Mouse (Mus musculus) heart, embryonic 10.5 days (tissue): Measurements from ENCODE around the gene Gmeb2. TPM values are rescaled to one million over a fixed set of nuclear protein-coding genes. Genes with fewer than 3 reads are reported as not detected.
A peak's percentile ranks its signal among the peaks of the same experiment; 100 is the strongest.

Source experiments
- DNase-seq: peaks from one replicate; pipeline ENCODE4 v3.0.0-alpha.2; 2017; ENCODE audit warnings: low spot score
- H3K27ac ChIP-seq: fragments of 300-500 bp; sonication (generic); 2 replicates; pipeline ENCODE4 v1.5.1; 2016; ENCODE audit warnings: mild to moderate bottlenecking
- H3K27me3 ChIP-seq: fragments of 300-500 bp; sonication (generic); 2 replicates; pipeline ENCODE4 v1.6.1; 2016; ENCODE audit warnings: mild to moderate bottlenecking; ENCODE audit not compliant: poor library complexity, insufficient read depth, severe bottlenecking
- H3K36me3 ChIP-seq: fragments of 300-500 bp; sonication (generic); 2 replicates; pipeline ENCODE4 v1.6.1; 2016; ENCODE audit warnings: mild to moderate bottlenecking, moderate library complexity
- H3K4me1 ChIP-seq: fragments of 300-500 bp; sonication (generic); 2 replicates; pipeline ENCODE4 v1.6.1; 2016; ENCODE audit warnings: mild to moderate bottlenecking
- H3K4me3 ChIP-seq: fragments of 300-500 bp; sonication (generic); 2 replicates; pipeline ENCODE4 v1.5.1; 2016; ENCODE audit warnings: mild to moderate bottlenecking, moderate library complexity
- H3K9me3 ChIP-seq: fragments of 300-500 bp; sonication (generic); 2 replicates; pipeline ENCODE4 v1.6.1; 2016; ENCODE audit warnings: mild to moderate bottlenecking, moderate library complexity
- WGBS: fragments of 180-500 bp; shearing (Covaris S2); methylation state at CpG from one replicate; pipeline ENCODE4 v1.1.7; 2016; 5-methylcytosine and 5-hydroxymethylcytosine counted together
- polyA plus RNA-seq: library from polyadenylated mRNA; unstranded; fragments of >200 nt; fragmentation: Nextera tagmentation; extraction: Ambion mirVana; gene quantifications from 2 replicates; pipeline ENCODE4 v1.2.1, GENCODE M21; 2016

Gene Gmeb2
- polyA plus RNA-seq, 1 experiment from 2014 or later: 13.1 TPM

DNA sequence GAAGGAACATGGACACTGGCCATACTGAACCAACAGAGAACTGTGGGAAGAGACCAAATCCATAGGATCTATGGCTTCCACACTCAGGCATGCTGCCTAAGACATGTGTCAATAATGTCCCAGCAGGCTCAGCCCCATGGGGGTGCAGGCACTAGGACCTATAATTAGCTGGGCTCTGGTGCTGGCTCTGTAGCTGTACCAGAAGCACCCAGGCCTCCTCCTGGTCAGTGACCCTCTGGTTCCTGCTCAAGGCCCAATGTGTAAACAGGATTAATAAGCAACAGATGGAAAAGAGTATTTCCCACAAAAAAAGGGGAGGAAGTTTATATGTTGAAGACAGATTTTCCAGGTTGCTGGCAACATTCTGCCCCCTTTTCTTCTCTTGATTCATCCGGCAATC is 34.6 kb downstream of the Gmeb2 start:
- Histone ChIP-seq H3K4me3 (no peak overlapping the region), H3K9me3 (no peaks in the 10 kb centered on the region), H3K27ac (no peak overlapping the region), H3K4me1 (no peaks in the 10 kb centered on the region), H3K27me3 (no peaks in the 10 kb centered on the region), H3K36me3 (peaks cover 62% of the 10 kb centered on the region)
- 80% methylated on average over 1 of the region's 1 CpGs for WGBS
- DNase-seq: no peak

DNA sequence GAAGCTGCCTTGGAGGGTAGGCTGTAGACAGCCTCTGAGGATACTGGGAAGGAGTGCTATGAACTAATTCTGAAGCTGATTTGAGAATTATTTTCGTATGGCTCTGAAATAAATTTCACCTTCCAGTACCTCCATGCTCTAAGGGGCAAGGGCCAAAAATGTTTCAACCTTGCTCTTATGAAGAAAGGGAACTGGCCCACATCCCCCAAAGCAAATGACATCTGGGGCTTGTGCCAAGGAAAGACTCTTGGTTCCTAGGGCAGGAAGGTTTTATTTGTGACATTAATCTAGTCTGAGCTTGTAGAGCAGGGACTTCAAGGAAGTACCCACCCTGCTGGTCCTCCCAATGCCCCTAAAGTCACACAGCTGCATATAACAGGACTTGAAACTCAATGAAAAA is 36.0 kb downstream of the Gmeb2 start:
- H3K4me1 ChIP-seq: no peaks in the 10 kb centered on the region
- H3K27ac ChIP-seq: no peak overlapping the region
- no peak overlapping the region for H3K4me3 ChIP-seq
- no peak for DNase-seq
- WGBS: 86% methylated on average over 1 of the region's 1 CpGs
- H3K36me3 ChIP-seq: peaks cover 51% of the 10 kb centered on the region
- H3K27me3 ChIP-seq: no peaks in the 10 kb centered on the region
- no peaks in the 10 kb centered on the region for H3K9me3 ChIP-seq

DNA sequence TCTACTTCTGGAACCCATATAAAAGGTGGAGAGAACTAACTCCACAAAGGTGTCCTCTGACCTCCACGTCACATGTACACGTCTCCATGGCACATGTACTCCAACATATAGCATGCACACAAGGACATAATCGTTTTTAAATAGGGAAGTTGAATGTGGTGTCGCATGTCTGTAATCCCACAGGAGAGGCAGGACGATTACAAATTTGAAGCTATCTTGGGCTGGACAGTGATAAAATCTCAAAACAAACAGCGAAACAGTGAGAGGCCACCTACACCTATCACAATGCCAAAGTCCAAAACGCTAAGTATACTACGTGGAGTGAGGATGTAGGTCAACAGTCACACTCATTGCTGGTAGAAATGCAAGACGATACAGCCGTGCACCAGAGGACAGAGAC is 38.6 kb downstream of the Gmeb2 start:
- Histone ChIP-seq H3K4me3 (no peak overlapping the region), H3K4me1 (no peaks in the 10 kb centered on the region), H3K27ac (no peak overlapping the region), H3K36me3 (peaks cover 28% of the 10 kb centered on the region), H3K9me3 (no peaks in the 10 kb centered on the region), H3K27me3 (no peaks in the 10 kb centered on the region)
- DNase-seq: no peak
- 82% methylated on average over 10 of the region's 10 CpGs for WGBS

DNA sequence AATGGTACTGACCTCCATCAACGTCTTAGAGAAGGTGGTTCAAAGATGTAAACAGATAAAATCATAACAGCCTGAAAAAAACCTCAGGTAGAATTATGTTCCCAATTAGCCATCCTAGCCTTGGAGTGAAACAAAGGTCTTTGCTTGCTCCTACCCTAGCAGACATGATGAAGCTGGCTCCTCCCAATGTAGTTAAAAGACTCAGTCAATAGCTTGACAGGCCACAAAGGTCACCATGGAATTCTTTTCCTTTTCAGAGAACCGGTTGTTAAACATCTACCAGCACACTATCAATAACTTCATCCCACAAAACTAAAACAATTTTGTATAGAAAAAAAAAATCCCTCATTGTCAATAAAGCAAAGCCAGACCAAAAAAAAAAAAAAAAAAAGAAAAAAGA is 42.8 kb downstream of the Gmeb2 start:
- Histone ChIP-seq H3K9me3 (no peaks in the 10 kb centered on the region), H3K27ac (no peak overlapping the region), H3K4me1 (peaks cover 18% of the 10 kb centered on the region; the same call in 1 of the 2 replicates), H3K36me3 (no peaks in the 10 kb centered on the region), H3K4me3 (no peak overlapping the region), H3K27me3 (peaks cover 8% of the 10 kb centered on the region; the same call in 1 of the 2 replicates)
- no peak for DNase-seq
- WGBS: 48% methylated on average over 2 of the region's 2 CpGs

DNA sequence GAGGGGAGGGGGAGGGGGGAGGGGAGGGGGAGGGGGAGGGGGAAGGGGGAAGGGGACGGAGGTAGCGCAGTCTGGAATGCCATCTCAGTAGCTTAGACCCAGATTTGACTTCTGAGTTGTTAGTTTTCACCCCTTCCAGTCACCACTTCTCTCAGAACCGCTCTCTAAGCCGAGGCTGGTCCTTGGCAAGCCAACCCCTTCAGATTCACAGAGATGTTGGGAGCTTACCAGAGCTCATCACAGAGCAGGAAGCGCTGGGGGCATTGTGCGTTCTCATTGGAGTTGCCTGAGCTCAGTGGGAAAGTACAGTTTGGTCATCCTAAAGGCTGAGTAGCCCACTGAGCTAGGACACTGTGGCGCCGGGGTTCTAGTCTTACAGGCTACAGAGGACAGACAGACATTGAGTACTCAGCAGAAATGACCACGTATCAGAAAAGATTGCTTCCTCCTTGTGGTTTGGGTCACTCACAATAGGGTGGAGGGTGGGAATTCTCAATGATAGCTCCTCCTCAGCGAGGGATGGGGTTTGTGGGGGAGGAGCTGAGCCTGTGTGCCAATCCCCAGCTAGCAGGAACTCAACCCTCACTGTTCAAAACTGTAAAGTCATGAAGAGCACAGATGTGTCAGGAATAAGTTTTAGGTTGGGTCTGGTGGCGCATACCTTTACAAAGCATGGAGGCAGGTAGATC is 44.0 kb downstream of the Gmeb2 start:
- WGBS: 33% methylated on average over 11 of the region's 11 CpGs
- Histone ChIP-seq H3K36me3 (no peaks in the 10 kb centered on the region; the same call in 1 of the 2 replicates), H3K9me3 (no peaks in the 10 kb centered on the region), H3K4me3 (no peak overlapping the region), H3K4me1 (peaks cover 18% of the 10 kb centered on the region; the same call in 1 of the 2 replicates), H3K27ac (no peak overlapping the region), H3K27me3 (peaks cover 16% of the 10 kb centered on the region; the same call in 1 of the 2 replicates)
- DNase-seq: no peak

- peak overlapping the region; percentile 75 for H3K27ac ChIP-seq
- peak overlapping the region; percentile 68 for H3K4me3 ChIP-seq
- H3K27me3 ChIP-seq: peaks cover 16% of the 10 kb centered on the region; the same call in 1 of the 2 replicates
- WGBS: 71% methylated on average over 3 of the region's 3 CpGs
- H3K36me3 ChIP-seq: peaks cover 4% of the 10 kb centered on the region; the same call in 1 of the 2 replicates
- H3K9me3 ChIP-seq: no peaks in the 10 kb centered on the region
- peaks cover 18% of the 10 kb centered on the region; the same call in 1 of the 2 replicates for H3K4me1 ChIP-seq
- DNase-seq: no peak
Measured at GRCm38 (mm10) chr2:181242314-181242665, 45.5 kb downstream of the Gmeb2 start.

DNA sequence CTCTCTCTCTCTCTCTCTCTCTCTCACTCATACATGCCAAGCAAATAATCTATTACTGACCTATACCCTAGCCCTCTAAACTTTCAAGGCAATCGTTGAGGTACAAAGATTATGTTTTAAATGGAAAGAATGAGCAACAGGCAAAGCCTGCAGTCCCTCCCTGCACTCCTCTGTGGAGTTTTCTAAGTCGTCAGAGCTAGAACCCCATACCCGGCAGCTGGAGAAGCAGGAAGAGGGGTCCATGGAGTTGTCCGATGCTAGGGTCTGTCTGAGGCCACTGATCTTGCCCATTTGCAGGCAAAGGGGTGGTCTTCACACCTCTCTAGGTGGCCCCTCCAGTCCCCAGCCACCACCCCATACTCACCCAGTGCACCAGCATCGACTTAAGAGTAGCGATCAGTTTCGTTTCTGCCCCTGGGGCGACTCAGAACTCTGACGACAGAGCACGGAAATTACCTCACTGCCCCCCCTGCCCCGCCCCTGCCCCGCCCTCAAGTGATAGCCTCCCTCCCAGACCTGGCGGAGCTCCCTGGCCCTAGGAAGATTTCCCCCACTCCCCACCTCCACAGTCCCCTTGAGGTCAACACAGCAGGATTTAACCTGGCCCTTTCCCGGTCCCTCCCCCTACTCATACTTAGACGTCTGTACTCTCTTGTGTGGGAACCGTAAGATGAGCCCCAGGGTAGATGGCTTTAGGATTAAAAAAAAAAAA is 46.1 kb downstream of the Gmeb2 start, which contains the start of gene Helz2:
TSS of gene Helz2 (minus strand) at position 426 of the 712 bp plus-strand sequence.
- DNase-seq: peak; percentile 87
- H3K4me1 ChIP-seq: peaks cover 18% of the 10 kb centered on the region; the same call in 1 of the 2 replicates
- H3K36me3 ChIP-seq: peaks cover 5% of the 10 kb centered on the region; the same call in 1 of the 2 replicates
- H3K27me3 ChIP-seq: peaks cover 16% of the 10 kb centered on the region; the same call in 1 of the 2 replicates
- H3K4me3 ChIP-seq: peak within 1 kb of the TSS; percentile 68
- no peaks in the 10 kb centered on the region for H3K9me3 ChIP-seq
- peak within 1 kb of the TSS; percentile 75 for H3K27ac ChIP-seq
- 6% methylated on average over 16 of the region's 16 CpGs for WGBS

DNA sequence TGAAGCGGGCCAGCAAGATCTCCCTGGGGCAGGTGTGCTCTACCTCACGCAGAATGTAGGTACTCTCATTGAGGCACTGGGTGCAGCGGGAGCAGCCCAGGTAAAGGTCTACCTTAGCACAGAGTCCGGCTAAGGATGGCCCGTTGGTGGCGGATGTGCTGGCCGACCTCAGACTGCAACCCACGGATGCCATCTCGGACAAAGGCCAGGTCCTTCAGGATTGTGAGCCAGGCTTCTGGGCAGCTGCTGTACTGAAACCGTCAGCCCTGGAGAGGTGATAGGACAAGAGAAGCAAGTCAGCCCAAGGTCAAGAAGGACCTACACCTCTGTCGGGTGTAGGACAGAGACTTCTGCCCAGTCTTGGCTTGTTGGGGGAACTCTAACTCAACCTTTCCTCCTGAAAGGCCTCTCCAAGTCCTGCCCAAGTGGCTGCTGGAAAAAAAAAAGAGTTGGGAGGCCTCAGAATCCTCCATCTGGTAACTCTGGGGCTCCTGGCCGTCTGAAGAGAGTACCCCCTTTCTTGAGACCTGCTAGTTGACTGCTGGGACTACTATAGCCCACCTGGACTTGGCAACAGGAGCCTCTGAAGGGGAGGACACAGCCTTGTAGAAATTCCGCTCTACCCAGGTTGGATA is 46.9 kb downstream of the Gmeb2 start:
- WGBS: 86% methylated on average over 13 of the region's 13 CpGs
- peaks cover 16% of the 10 kb centered on the region; the same call in 1 of the 2 replicates for H3K27me3 ChIP-seq
- H3K27ac ChIP-seq: 0 out of 2 replicates have a peak overlapping the region, but pooled peaks have one; percentile 75
- DNase-seq: no peak
- H3K36me3 ChIP-seq: peaks cover 5% of the 10 kb centered on the region; the same call in 1 of the 2 replicates
- no peaks in the 10 kb centered on the region for H3K9me3 ChIP-seq
- peaks cover 18% of the 10 kb centered on the region; the same call in 1 of the 2 replicates for H3K4me1 ChIP-seq
- peak overlapping the region; percentile 68 for H3K4me3 ChIP-seq

DNA sequence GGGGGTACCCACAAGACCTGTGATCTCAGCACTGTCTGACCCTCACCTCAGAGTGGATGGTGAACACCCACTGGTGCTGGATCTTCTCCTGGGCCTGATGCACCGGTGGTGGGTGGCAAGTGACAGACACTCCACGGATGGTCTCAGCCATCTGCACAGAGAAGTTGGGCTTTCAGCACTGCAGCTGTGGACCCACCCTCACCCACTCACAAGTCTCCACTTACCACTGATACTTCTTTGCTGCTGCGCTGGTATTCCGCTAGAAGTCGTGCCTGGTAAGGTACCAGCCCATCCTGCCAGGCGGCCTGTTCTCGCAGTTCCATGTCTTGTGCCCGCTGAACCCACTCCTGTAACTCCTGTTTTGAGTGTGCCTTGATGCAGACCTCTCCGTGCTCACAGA is 48.6 kb downstream of the Gmeb2 start:
- H3K27ac ChIP-seq: no peak overlapping the region
- 89% methylated on average over 9 of the region's 9 CpGs for WGBS
- peaks cover 16% of the 10 kb centered on the region; the same call in 1 of the 2 replicates for H3K27me3 ChIP-seq

GRCm38 (mm10) chr2:181238861-181239260 is 49.0 kb downstream of the Gmeb2 start:
- Histone ChIP-seq H3K27me3 (peaks cover 16% of the 10 kb centered on the region; the same call in 1 of the 2 replicates), H3K9me3 (no peaks in the 10 kb centered on the region), H3K27ac (no peak overlapping the region), H3K4me1 (peaks cover 17% of the 10 kb centered on the region; the same call in 1 of the 2 replicates), H3K4me3 (no peak overlapping the region), H3K36me3 (peaks cover 5% of the 10 kb centered on the region; the same call in 1 of the 2 replicates)
- 57% methylated on average over 2 of the region's 2 CpGs for WGBS
- DNase-seq: no peak

More for the DNA sequence above, 48.6 kb downstream of the Gmeb2 start:
- peaks cover 18% of the 10 kb centered on the region; the same call in 1 of the 2 replicates for H3K4me1 ChIP-seq
- no peaks in the 10 kb centered on the region for H3K9me3 ChIP-seq
- H3K36me3 ChIP-seq: peaks cover 5% of the 10 kb centered on the region; the same call in 1 of the 2 replicates
- no peak for DNase-seq
- no peak overlapping the region for H3K4me3 ChIP-seq

- DNase-seq: no peak
- Histone ChIP-seq H3K4me3 (no peak overlapping the region), H3K36me3 (peaks cover 5% of the 10 kb centered on the region; the same call in 1 of the 2 replicates), H3K9me3 (no peaks in the 10 kb centered on the region), H3K4me1 (peaks cover 12% of the 10 kb centered on the region; the same call in 1 of the 2 replicates), H3K27ac (no peak overlapping the region), H3K27me3 (peaks cover 16% of the 10 kb centered on the region; the same call in 1 of the 2 replicates)
- 82% methylated on average over 10 of the region's 10 CpGs for WGBS
Measured at GRCm38 (mm10) chr2:181238091-181238610, 49.7 kb downstream of the Gmeb2 start.

DNA sequence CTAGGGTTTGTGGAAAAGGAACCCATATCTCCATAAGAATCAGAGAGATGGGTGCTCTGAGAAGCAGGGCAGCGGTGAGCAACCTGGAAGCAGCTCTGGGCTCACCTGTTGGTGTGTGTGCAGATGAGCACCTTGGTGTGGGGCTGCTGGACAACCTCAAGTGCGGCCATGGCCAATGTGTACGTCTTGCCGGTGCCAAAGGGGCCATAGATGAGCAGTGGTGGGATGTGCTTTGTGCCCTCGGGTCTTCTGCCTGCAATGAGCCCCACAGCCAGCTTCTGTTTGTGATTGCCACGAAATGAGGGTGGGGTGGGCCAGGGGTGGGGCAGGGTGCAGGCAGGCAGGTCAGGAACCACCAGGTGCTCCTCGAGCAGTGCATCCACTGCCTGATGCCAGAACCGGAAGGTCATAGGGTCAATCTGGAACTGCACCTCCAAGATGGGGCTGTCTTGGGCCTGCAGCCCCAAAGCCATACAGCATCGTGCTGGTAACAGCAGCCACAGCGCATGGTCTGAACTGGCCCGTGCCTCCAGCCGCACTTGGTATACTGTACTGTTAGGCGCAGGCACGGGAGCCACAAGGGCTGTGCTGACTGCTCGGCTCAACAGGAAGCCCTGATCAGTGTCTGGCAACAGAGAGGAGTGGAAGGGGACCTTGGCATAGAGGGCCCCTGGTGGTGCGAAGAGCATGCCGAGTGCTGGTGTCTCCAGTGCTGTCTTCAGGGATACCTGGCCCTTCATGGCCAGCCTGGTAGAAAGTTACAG is 50.4 kb downstream of the Gmeb2 start:
- 87% methylated on average over 17 of the region's 17 CpGs for WGBS
- no peak overlapping the region for H3K27ac ChIP-seq
- H3K27me3 ChIP-seq: peaks cover 16% of the 10 kb centered on the region; the same call in 1 of the 2 replicates

More for the DNA sequence above, 50.4 kb downstream of the Gmeb2 start:
- Histone ChIP-seq H3K9me3 (no peaks in the 10 kb centered on the region), H3K4me3 (no peak overlapping the region), H3K4me1 (peaks cover 12% of the 10 kb centered on the region; the same call in 1 of the 2 replicates), H3K36me3 (peaks cover 5% of the 10 kb centered on the region; the same call in 1 of the 2 replicates)
- no peak for DNase-seq
